Mouse (Mus musculus): ENCODE data around the gene Clmn. TPM values are rescaled to one million over a fixed set of nuclear protein-coding genes. Genes with fewer than 3 reads are reported as not detected.

Gene Clmn
- polyA plus RNA-seq, 1 experiment from 2014 or later = 8.8 TPM

- Histone ChIP-seq H3K27ac (ENCODE audit: low read depth, low read length) (no peak overlapping the region; the same call in 1 of the 2 replicates), H3K9ac (ENCODE audit: low read depth, low read length) (no peak overlapping the region), H3K36me3 (ENCODE audit: control insufficient read depth, insufficient read depth) (peaks cover 4% of the 10 kb centered on the region; the same call in 1 of the 2 replicates), H3K9me3 (ENCODE audit: control insufficient read depth) (no peaks in the 10 kb centered on the region), H3K4me1 (replicated peaks; ENCODE audit: control insufficient read depth, insufficient read depth, low read length) (0 out of 2 replicates have a peak, but pooled peaks cover 6% of the 10 kb centered on the region), H3K27me3 (replicated peaks; ENCODE audit: control insufficient read depth, insufficient read depth, low read length) (no peaks in the 10 kb centered on the region), H3K4me3 (ENCODE audit: low read depth, low read length) (no peak overlapping the region), H3K4me2 (replicated peaks; ENCODE audit: low read depth) (no peak overlapping the region)
- no peak for ATAC-seq
- 54% methylated on average over 7 of the region's 7 CpGs for WGBS
- TF ChIP-seq CTCF (IDR thresholded peaks at IDR 0.05; ENCODE audit: low read depth) = no peak
Measured at GRCm38 (mm10) chr12:104859140-104859539, 5.7 kb downstream of the Clmn start.

- TF ChIP-seq CTCF (IDR thresholded peaks at IDR 0.05; ENCODE audit: low read depth) = no peak
- Histone ChIP-seq H3K4me2 (replicated peaks; ENCODE audit: low read depth) (no peak overlapping the region), H3K27me3 (replicated peaks; ENCODE audit: control insufficient read depth, insufficient read depth, low read length) (no peaks in the 10 kb centered on the region), H3K9me3 (ENCODE audit: control insufficient read depth) (no peaks in the 10 kb centered on the region), H3K4me3 (ENCODE audit: low read depth, low read length) (no peak overlapping the region), H3K9ac (ENCODE audit: low read depth, low read length) (no peak overlapping the region), H3K27ac (ENCODE audit: low read depth, low read length) (no peak overlapping the region; the same call in 1 of the 2 replicates), H3K36me3 (ENCODE audit: control insufficient read depth, insufficient read depth) (peaks cover 4% of the 10 kb centered on the region; the same call in 1 of the 2 replicates), H3K4me1 (replicated peaks; ENCODE audit: control insufficient read depth, insufficient read depth, low read length) (0 out of 2 replicates have a peak, but pooled peaks cover 6% of the 10 kb centered on the region)
- peak; percentile 20 for ATAC-seq
- WGBS = 50% methylated on average over 5 of the region's 5 CpGs
Measured at GRCm38 (mm10) chr12:104858732-104859131, 6.1 kb downstream of the Clmn start.

GRCm38 (mm10) chr12:104857614-104858013 is 7.3 kb downstream of the Clmn start:
- ATAC-seq = no peak
- Histone ChIP-seq H3K4me3 (ENCODE audit: low read depth, low read length) (no peak overlapping the region), H3K27ac (ENCODE audit: low read depth, low read length) (no peak overlapping the region), H3K27me3 (replicated peaks; ENCODE audit: control insufficient read depth, insufficient read depth, low read length) (no peaks in the 10 kb centered on the region), H3K9me3 (ENCODE audit: control insufficient read depth) (no peaks in the 10 kb centered on the region), H3K4me2 (replicated peaks; ENCODE audit: low read depth) (no peak overlapping the region), H3K4me1 (replicated peaks; ENCODE audit: control insufficient read depth, insufficient read depth, low read length) (0 out of 2 replicates have a peak, but pooled peaks cover 6% of the 10 kb centered on the region), H3K36me3 (ENCODE audit: control insufficient read depth, insufficient read depth) (peaks cover 4% of the 10 kb centered on the region; the same call in 1 of the 2 replicates), H3K9ac (ENCODE audit: low read depth, low read length) (no peak overlapping the region)
- WGBS = 81% methylated on average over 10 of the region's 10 CpGs
- TF ChIP-seq CTCF (IDR thresholded peaks at IDR 0.05; ENCODE audit: low read depth) = no peak

GRCm38 (mm10) chr12:104856540-104856939 is 8.3 kb downstream of the Clmn start:
- TF ChIP-seq CTCF (IDR thresholded peaks at IDR 0.05; ENCODE audit: low read depth) = no peak

GRCm38 (mm10) chr12:104855548-104855947 is 9.3 kb downstream of the Clmn start:
- Histone ChIP-seq H3K27me3 (replicated peaks; ENCODE audit: control insufficient read depth, insufficient read depth, low read length) (no peaks in the 10 kb centered on the region), H3K9ac (ENCODE audit: low read depth, low read length) (no peak overlapping the region), H3K4me3 (ENCODE audit: low read depth, low read length) (no peak overlapping the region), H3K27ac (ENCODE audit: low read depth, low read length) (peak overlapping the region; percentile 46; the same call in 1 of the 2 replicates), H3K9me3 (ENCODE audit: control insufficient read depth) (no peaks in the 10 kb centered on the region), H3K36me3 (ENCODE audit: control insufficient read depth, insufficient read depth) (peaks cover 4% of the 10 kb centered on the region; the same call in 1 of the 2 replicates), H3K4me2 (replicated peaks; ENCODE audit: low read depth) (no peak overlapping the region), H3K4me1 (replicated peaks; ENCODE audit: control insufficient read depth, insufficient read depth, low read length) (0 out of 2 replicates have a peak, but pooled peaks cover 4% of the 10 kb centered on the region)
- 34% methylated on average over 7 of the region's 7 CpGs for WGBS
- no peak for TF ChIP-seq CTCF (IDR thresholded peaks at IDR 0.05; ENCODE audit: low read depth)
- peak; percentile 31; the same call in 1 of the 2 replicates for ATAC-seq

More at GRCm38 (mm10) chr12:104856540-104856939, 8.3 kb downstream of the Clmn start:
- H3K4me1 ChIP-seq (replicated peaks; ENCODE audit: control insufficient read depth, insufficient read depth, low read length) = 0 out of 2 replicates have a peak, but pooled peaks cover 6% of the 10 kb centered on the region
- ATAC-seq = no peak
- no peak overlapping the region for H3K4me3 ChIP-seq (ENCODE audit: low read depth, low read length)
- 40% methylated on average over 3 of the region's 3 CpGs for WGBS
- no peaks in the 10 kb centered on the region for H3K27me3 ChIP-seq (replicated peaks; ENCODE audit: control insufficient read depth, insufficient read depth, low read length)
- H3K27ac ChIP-seq (ENCODE audit: low read depth, low read length) = no peak overlapping the region; the same call in 1 of the 2 replicates
- no peaks in the 10 kb centered on the region for H3K9me3 ChIP-seq (ENCODE audit: control insufficient read depth)
- no peak overlapping the region for H3K4me2 ChIP-seq (replicated peaks; ENCODE audit: low read depth)
- peaks cover 4% of the 10 kb centered on the region; the same call in 1 of the 2 replicates for H3K36me3 ChIP-seq (ENCODE audit: control insufficient read depth, insufficient read depth)
- H3K9ac ChIP-seq (ENCODE audit: low read depth, low read length) = no peak overlapping the region

- Histone ChIP-seq H3K27me3 (replicated peaks; ENCODE audit: control insufficient read depth, insufficient read depth, low read length) (no peaks in the 10 kb centered on the region), H3K36me3 (ENCODE audit: control insufficient read depth, insufficient read depth) (peaks cover 4% of the 10 kb centered on the region; the same call in 1 of the 2 replicates), H3K9ac (ENCODE audit: low read depth, low read length) (no peak overlapping the region), H3K4me2 (replicated peaks; ENCODE audit: low read depth) (no peak overlapping the region), H3K4me1 (replicated peaks; ENCODE audit: control insufficient read depth, insufficient read depth, low read length) (0 out of 2 replicates have a peak, but pooled peaks cover 2% of the 10 kb centered on the region), H3K27ac (ENCODE audit: low read depth, low read length) (peak overlapping the region; percentile 46), H3K4me3 (ENCODE audit: low read depth, low read length) (no peak overlapping the region), H3K9me3 (ENCODE audit: control insufficient read depth) (no peaks in the 10 kb centered on the region)
- TF ChIP-seq CTCF (IDR thresholded peaks at IDR 0.05; ENCODE audit: low read depth) = no peak
- 68% methylated on average over 2 of the region's 2 CpGs for WGBS
- no peak; the same call in 1 of the 2 replicates for ATAC-seq
Measured at GRCm38 (mm10) chr12:104854826-104855225, 10.1 kb downstream of the Clmn start.

Measured in intestine, postnatal 0 days (tissue).